In genomic region chr11:63026651-63027141, GRCm38 (mm10) we compare ENCODE assay signal across 10 mouse cellular contexts. TPM values are rescaled to one million over a fixed set of nuclear protein-coding genes. Genes with fewer than 3 reads are reported as not detected.
A peak's percentile ranks its signal among the peaks of the same experiment; 100 is the strongest.
DNase-seq lines count a peak whose midpoint lies in the region; ATAC-seq and TF ChIP-seq lines count a peak whose summit lies in the region.
"Had no signal": no experiment of that assay in that cellular context is flagged by ENCODE, and none has a peak within 500 bp of the region (broad histone marks: within the 10 kb centered on the region; RNA-seq: fewer than 3 reads in every experiment).

No protein-coding gene starts in this region.

- DNase-seq in hindbrain, postnatal 0 days (ENCODE audit: low spot score): peak; percentile 20
- DNase-seq in adrenal gland, adult 18-20 months (ENCODE audit: low spot score in 2 of 2): peak; percentile 47 to 60
- DNase-seq in gastrocnemius, postnatal 10 days: peak; percentile 46
- peak; percentile 52 for DNase-seq in lung, embryonic 14.5 days
- DNase-seq in limb, embryonic 10.5 days (ENCODE audit: low spot score): no peak

- no peak overlapping the region for H3K4me2 ChIP-seq in hindbrain, postnatal 0 days (ENCODE audit: low read depth, low read length)
- no peak overlapping the region for H3K4me2 ChIP-seq in hindbrain, embryonic 12.5 days (replicated peaks)
- H3K4me2 ChIP-seq in lung, embryonic 14.5 days: no peak overlapping the region
- H3K4me2 ChIP-seq in neural tube, embryonic 15.5 days: no peak overlapping the region

- WGBS in hindbrain, postnatal 0 days: 75% methylated on average over 9 of the region's 9 CpGs
- WGBS in hindbrain, embryonic 12.5 days: 88% methylated on average over 9 of the region's 9 CpGs
- WGBS in lung, embryonic 14.5 days: 53% methylated on average over 9 of the region's 9 CpGs
- WGBS in limb, embryonic 10.5 days: 85% methylated on average over 9 of the region's 9 CpGs
- 87% methylated on average over 9 of the region's 9 CpGs for WGBS in neural tube, embryonic 15.5 days

- TF ChIP-seq CTCF in hindbrain, postnatal 0 days (IDR thresholded peaks at IDR 0.05; ENCODE audit: low read depth): no peak
- no peak for TF ChIP-seq CTCF in lung, embryonic 14.5 days (IDR thresholded peaks at IDR 0.05; ENCODE audit: low read depth)

- no peak for ATAC-seq in hindbrain, postnatal 0 days
- ATAC-seq in hindbrain, embryonic 12.5 days (ENCODE audit: low FRiP score): no peak
- no peak; the same call in 1 of the 2 replicates for ATAC-seq in lung, embryonic 14.5 days (ENCODE audit: insufficient read depth)
- ATAC-seq in megakaryocyte-erythroid progenitor cell, adult 5-6 weeks (replicated peaks; ENCODE audit: low FRiP score, low TSS enrichment, poor library complexity, severe bottlenecking): no peak
- no peak for ATAC-seq in neural tube, embryonic 15.5 days (ENCODE audit: low FRiP score)

- H3K36me3 ChIP-seq in hindbrain, postnatal 0 days (ENCODE audit: insufficient read depth, low read length): no peaks in the 10 kb centered on the region
- H3K36me3 ChIP-seq in hindbrain, embryonic 12.5 days: no peaks in the 10 kb centered on the region
- H3K36me3 ChIP-seq in lung, embryonic 14.5 days (ENCODE audit: insufficient read depth): no peaks in the 10 kb centered on the region
- H3K36me3 ChIP-seq in limb, embryonic 10.5 days: no peaks in the 10 kb centered on the region
- no peaks in the 10 kb centered on the region for H3K36me3 ChIP-seq in neural tube, embryonic 15.5 days

- no peak overlapping the region for H3K9ac ChIP-seq in hindbrain, postnatal 0 days (replicated peaks; ENCODE audit: low read length)
- H3K9ac ChIP-seq in hindbrain, embryonic 12.5 days: no peak overlapping the region
- H3K9ac ChIP-seq in lung, embryonic 14.5 days: no peak overlapping the region
- no peak overlapping the region for H3K9ac ChIP-seq in neural tube, embryonic 15.5 days (replicated peaks)

- H3K27me3 ChIP-seq in hindbrain, postnatal 0 days (ENCODE audit: insufficient read depth, low read length): no peaks in the 10 kb centered on the region
- no peaks in the 10 kb centered on the region for H3K27me3 ChIP-seq in hindbrain, embryonic 12.5 days
- no peaks in the 10 kb centered on the region for H3K27me3 ChIP-seq in lung, embryonic 14.5 days (ENCODE audit: insufficient read depth, low read length)
- no peaks in the 10 kb centered on the region for H3K27me3 ChIP-seq in limb, embryonic 10.5 days (ENCODE audit: low read depth, poor library complexity, severe bottlenecking)
- H3K27me3 ChIP-seq in neural tube, embryonic 15.5 days (replicated peaks): no peaks in the 10 kb centered on the region

- no peak overlapping the region for H3K4me3 ChIP-seq in hindbrain, postnatal 0 days (ENCODE audit: low read length)
- no peak overlapping the region for H3K4me3 ChIP-seq in hindbrain, embryonic 12.5 days
- H3K4me3 ChIP-seq in lung, embryonic 14.5 days (ENCODE audit: low read depth, low read length): no peak overlapping the region
- no peak overlapping the region for H3K4me3 ChIP-seq in limb, embryonic 10.5 days
- no peak overlapping the region for H3K4me3 ChIP-seq in neural tube, embryonic 15.5 days (replicated peaks)

- H3K4me1 ChIP-seq in hindbrain, postnatal 0 days (ENCODE audit: insufficient read depth, low read length): no peaks in the 10 kb centered on the region
- H3K4me1 ChIP-seq in hindbrain, embryonic 12.5 days: no peaks in the 10 kb centered on the region
- H3K4me1 ChIP-seq in lung, embryonic 14.5 days (ENCODE audit: insufficient read depth): peaks cover 42% of the 10 kb centered on the region
- H3K4me1 ChIP-seq in limb, embryonic 10.5 days: peaks cover 28% of the 10 kb centered on the region
- no peaks in the 10 kb centered on the region for H3K4me1 ChIP-seq in neural tube, embryonic 15.5 days

- H3K27ac ChIP-seq in hindbrain, postnatal 0 days: no peak overlapping the region
- H3K27ac ChIP-seq in hindbrain, embryonic 12.5 days: no peak overlapping the region
- peak overlapping the region; percentile 83; the same call in 1 of the 2 replicates for H3K27ac ChIP-seq in lung, embryonic 14.5 days (ENCODE audit: low read depth)
- H3K27ac ChIP-seq in limb, embryonic 10.5 days: no peak overlapping the region
- no peak overlapping the region for H3K27ac ChIP-seq in neural tube, embryonic 15.5 days (replicated peaks)

- H3K9me3 ChIP-seq in hindbrain, postnatal 0 days (ENCODE audit: low read length): no peaks in the 10 kb centered on the region
- no peaks in the 10 kb centered on the region for H3K9me3 ChIP-seq in hindbrain, embryonic 12.5 days (replicated peaks)
- no peaks in the 10 kb centered on the region for H3K9me3 ChIP-seq in lung, embryonic 14.5 days (ENCODE audit: low read depth, low read length)
- H3K9me3 ChIP-seq in limb, embryonic 10.5 days (replicated peaks): no peaks in the 10 kb centered on the region
- H3K9me3 ChIP-seq in neural tube, embryonic 15.5 days (replicated peaks): no peaks in the 10 kb centered on the region

RNA-seq across cellular contexts. Expression of gene Tekt3, which starts 34.8 kb away (rescaled TPM):
- 0.21 TPM in 1 of 2 replicates, not detected in the other for total RNA-seq in hindbrain, postnatal 0 days (2014; rRNA removed)
- polyA plus RNA-seq in hindbrain, postnatal 0 days (2015; fragmentation: Nextera tagmentation; extraction: Ambion mirVana): not detected in 2 replicates
- not detected in 2 replicates for polyA plus RNA-seq in hindbrain, embryonic 12.5 days (2016; fragmentation: Nextera tagmentation; extraction: Ambion mirVana)
- not detected for total RNA-seq in adrenal gland, adult 18-20 months (2021)
- not detected for total RNA-seq in gastrocnemius, postnatal 10 days (2021)
- polyA plus RNA-seq in lung, embryonic 14.5 days (2014; fragmentation: Nextera tagmentation; extraction: Ambion mirVana): 0.14 TPM in 1 of 2 replicates, not detected in the other
- not detected in 2 replicates for total RNA-seq in megakaryocyte-erythroid progenitor cell, adult 5-6 weeks (2014; fragmentation: Nextera tagmentation)
- total RNA-seq in megakaryocyte-erythroid progenitor cell, adult 5-6 weeks (2017): not detected in 2 replicates
- not detected in 2 replicates for polyA plus RNA-seq in limb, embryonic 10.5 days (2016; fragmentation: Nextera tagmentation; extraction: Ambion mirVana)
- not detected in 2 replicates for polyA plus RNA-seq in neural tube, embryonic 15.5 days (2015; fragmentation: Nextera tagmentation; extraction: Ambion mirVana)
- polyA plus RNA-seq: embryonic facial prominence, embryonic 11.5 days; neural tube, embryonic 14.5 days had no signal
